Mouse (Mus musculus) heart, adult 2 months (tissue): Measurements from ENCODE around the gene Polr2c.

ENCODE experiments used
- CTCF ChIP-seq: fragments of 200-600 bp; IDR thresholded peaks from 2 replicates; pipeline ENCODE4 v1.8.1; 2022; ENCODE audit warnings: antibody characterized with exemption, mild to moderate bottlenecking, moderate library complexity
- EP300 ChIP-seq: fragments of 200-500 bp; IDR thresholded peaks from 2 replicates; pipeline ENCODE4 v1.6.1; 2011; ENCODE audit warnings: low read depth, low read length, control low read depth; ENCODE audit not compliant: insufficient read depth

GRCm38 (mm10) chr8:94869146-94869545 lies 11.9 kb downstream of the Polr2c start:
- TF ChIP-seq EP300 (no peak), CTCF (no peak)
